Mouse (Mus musculus) midbrain, embryonic 12.5 days (tissue): ENCODE results near the gene Gpr180. TPM values are rescaled to one million over a fixed set of nuclear protein-coding genes. Genes with fewer than 3 reads are reported as not detected.

Source experiments
- polyA plus RNA-seq: library from polyadenylated mRNA; unstranded; fragments of >200 nt; fragmentation: Nextera tagmentation; extraction: Ambion mirVana; gene quantifications from 2 replicates; pipeline ENCODE4 v1.2.1, GENCODE M21; 2016

The Gpr180 gene
- polyA plus RNA-seq, 1 experiment from 2014 or later, result 35.9 TPM

Other genes starting within 250 kb of the Gpr180 start
- gene Dct, start 84.9 kb upstream of the Gpr180 start, polyA plus RNA-seq, result 1.2 and 1.5 TPM in 2 replicates
- 22.0 and 26.3 TPM in 2 replicates for gene Tgds, start 4.4 kb upstream of the Gpr180 start, polyA plus RNA-seq
- 34.8 and 35.5 TPM in 2 replicates for gene Sox21, start 99.9 kb downstream of the Gpr180 start, polyA plus RNA-seq
- not detected in 2 replicates for gene Gm9376, start 129.8 kb downstream of the Gpr180 start, polyA plus RNA-seq